Mouse (Mus musculus) cerebellum, postnatal 10 days (tissue): ENCODE results near the gene Cela3a.
"Not testable (repeated sequence)": the region's sequence is repeated elsewhere in the genome, so short reads cannot be mapped to it uniquely, and the experiment has no call there.

Experiments
- DNase-seq, 2 experiments: peaks; one replicate each; pipeline ENCODE4 v3.0.0; 2021; ENCODE audit warnings: mixed read lengths in 2 of 2

The Cela3a gene

DNA sequence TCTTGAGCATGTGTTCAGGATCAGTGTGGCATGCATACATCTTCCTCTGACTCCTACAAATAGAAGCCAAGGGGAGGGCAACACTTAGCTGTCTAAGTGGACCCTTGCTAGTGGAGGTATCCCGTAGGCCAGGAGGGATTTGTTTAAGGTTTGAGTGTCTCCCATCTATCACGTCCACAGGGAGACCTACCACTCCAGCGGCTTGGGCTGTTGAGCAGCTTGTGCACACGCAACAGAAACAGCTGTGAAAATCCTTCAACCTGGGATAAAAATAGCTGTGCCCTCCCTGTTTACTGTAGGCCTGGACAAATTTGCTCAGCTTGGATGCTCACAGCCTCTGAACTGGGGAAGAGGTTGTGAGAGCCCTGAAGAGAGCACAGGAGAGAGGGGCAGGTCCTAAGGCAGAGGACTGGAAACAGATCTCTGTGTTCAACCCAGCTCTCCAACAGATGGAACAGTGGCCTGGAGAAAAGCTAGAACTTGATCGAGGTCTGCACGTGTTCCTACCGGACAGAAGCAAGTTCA is 2.7 kb upstream of the Cela3a start:
- not testable (repeated sequence) for DNase-seq

DNA sequence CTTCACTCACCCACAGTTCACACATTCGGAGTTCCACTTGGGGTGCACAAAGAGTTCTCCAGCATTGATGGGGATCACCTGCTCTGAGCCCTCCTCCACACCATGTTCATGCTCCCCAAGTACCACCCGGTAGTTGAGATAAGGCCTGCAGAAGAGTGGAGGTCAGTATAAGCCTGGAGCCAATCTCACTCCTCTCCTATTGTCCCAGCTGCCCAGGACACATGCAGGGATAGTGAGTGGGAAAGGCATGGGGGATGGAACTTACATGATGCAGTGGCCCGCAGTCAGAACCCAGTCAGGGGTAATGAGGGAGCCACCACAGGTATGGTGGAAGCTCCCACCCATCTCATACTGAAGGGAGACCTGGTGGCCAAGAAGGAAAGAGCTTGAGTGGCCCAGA is 4.0 kb downstream of the Cela3a start:
- no peak for DNase-seq

DNA sequence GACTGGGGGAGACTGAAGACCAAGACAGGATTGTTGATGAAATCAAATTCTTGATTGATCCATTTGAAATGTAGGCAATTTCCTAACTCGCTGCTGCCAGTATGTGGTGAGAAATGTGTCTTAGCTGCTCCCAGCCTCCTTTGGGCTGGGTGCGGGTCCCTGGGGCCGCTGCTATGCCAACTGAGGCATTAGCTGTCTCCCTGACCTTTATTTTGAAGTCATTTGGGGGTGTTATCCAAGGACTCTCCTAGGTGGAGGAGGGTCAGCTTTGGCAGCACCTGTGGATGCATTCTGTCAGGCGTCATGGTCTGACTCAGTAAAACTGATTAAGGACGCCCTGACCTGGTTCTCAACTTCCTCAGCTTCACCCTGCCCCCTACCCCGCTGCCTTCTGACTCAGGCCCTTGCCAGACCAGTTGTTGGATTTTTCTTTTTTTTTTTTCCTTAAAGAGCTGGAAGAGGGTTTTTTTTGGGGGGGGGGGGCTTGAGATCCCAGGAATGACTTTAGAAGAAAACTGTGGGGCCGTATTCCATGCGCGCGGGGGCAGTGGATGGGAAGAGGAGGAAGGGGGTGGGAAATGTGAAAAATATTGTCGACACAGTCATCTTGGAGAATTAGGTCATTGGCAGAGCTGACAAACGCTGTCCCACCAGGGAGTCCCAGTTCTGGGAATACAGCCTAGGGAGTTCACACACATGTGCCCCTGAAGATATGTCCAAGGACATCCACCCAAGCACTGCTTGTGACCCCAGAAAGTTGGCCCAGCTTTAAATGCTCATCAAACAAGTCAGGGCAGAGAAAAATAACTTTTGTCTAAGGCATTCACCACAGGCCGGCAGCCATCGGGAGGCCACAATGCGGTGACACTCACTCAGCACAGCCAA is 12.7 kb downstream of the Cela3a start:
- peak; percentile 62 to 70 for DNase-seq

DNA sequence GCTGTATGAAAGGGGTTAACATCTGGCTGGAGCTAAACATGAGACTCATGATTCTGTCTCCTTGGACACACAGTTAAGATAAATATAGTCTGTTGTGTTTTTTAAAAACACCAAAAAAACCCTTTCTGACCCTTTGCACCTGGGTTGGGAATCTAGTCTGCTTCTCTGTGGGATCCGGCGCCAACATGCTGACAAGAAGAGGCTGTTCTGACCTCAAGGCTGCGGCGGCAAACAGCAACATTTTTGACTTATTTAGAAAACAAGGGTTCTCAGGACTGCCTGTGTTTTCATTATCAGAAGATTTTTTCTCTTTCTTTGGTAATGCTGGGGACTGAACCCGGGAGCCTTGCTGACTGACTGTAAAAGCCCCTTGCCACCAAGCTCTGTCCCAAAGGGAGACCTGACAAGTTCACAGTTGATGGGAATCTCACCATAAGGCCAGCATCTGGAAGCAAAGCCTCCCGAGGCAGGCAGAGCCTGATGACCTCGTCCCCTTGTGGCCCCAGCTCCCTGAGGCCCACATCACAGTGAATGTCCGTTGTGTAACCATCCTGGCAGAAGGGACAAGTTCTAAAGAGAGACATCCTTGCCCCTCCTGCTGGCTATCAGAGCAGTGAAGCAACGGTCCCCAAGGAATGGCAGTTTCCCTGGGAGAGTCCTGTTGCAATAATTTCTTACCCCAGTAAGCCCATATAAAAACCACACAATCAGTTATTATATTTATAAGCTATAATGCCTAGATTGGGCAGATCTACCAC is 16.0 kb downstream of the Cela3a start:
- no peak for DNase-seq

DNA sequence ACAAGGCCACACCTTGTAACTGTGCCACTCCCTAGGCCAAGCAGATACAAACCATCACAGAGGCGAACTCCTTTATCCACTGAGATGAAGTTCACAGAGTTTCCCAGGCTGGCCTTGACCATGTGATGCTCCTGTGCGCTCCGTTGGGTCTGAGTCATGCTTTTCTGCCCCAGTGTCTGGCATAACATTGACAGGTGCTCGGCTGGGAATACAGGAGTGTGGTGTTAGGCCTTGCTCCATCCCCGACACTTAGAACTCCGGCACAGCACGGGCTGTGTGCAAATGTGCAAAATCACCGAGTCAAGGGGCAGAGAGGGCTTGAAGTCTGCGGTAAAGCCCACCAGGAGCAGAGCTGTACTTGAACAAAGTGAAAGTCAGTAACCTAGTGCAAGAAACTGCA is 16.7 kb downstream of the Cela3a start:
- DNase-seq: no peak

DNA sequence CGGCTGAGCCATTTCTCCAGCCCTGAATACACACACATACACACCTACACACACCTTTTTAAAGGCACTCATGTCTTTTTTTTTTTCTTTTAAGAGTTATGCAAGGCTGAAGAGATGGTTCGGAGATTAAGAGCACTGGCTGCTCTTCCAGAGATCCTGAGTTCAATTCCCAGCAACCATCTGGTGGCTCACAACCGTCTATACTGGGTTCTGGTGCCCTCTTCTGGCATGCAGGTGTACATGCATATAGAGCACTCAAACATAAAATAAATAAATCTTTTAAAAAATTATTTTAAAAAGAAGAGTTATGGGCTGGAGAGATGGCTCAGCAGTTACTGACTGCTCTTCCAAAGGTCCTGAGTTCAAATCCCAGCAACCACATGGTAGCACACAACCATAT is 18.3 kb downstream of the Cela3a start:
- DNase-seq: no peak

DNA sequence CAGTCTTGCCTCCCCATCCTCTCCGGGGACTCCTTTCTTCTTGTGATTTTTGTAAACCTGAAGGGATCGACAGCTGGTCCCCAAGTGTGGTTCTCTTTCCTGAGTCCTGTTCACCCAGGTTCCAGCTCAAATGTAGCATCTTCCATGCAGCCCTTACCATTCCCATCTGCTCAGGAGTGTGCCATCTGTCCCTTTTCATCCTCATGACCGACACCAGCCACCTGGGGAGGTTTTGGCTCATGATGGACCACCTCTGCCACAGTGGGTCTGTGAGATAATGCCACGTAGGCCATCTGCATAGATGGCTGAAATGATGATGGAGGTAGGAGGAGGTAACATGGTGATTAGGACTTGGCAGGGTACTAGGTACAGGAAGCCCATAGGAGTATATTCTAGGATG is 19.4 kb downstream of the Cela3a start:
- peak; percentile 57 to 75 for DNase-seq

DNA sequence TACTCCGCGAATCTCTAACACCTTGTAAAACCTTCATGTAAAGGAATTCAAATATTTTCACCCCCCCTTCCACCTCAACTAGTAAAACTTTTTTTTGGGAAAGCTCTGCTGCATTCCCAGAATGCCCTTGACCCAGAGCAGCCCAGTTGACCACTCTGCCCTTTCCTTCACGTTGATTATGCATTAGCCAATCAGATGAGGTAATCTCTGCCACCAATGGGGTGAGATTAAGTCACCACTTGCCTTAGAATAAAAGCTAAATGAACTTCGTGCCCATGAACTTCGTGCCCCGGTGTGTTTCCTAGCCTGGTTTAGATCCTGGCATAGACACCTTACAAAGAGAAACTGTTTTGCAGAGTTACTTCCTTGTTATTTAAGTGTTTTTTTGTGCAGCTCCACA is 20.6 kb downstream of the Cela3a start:
- peak; percentile 30 to 50 for DNase-seq

DNA sequence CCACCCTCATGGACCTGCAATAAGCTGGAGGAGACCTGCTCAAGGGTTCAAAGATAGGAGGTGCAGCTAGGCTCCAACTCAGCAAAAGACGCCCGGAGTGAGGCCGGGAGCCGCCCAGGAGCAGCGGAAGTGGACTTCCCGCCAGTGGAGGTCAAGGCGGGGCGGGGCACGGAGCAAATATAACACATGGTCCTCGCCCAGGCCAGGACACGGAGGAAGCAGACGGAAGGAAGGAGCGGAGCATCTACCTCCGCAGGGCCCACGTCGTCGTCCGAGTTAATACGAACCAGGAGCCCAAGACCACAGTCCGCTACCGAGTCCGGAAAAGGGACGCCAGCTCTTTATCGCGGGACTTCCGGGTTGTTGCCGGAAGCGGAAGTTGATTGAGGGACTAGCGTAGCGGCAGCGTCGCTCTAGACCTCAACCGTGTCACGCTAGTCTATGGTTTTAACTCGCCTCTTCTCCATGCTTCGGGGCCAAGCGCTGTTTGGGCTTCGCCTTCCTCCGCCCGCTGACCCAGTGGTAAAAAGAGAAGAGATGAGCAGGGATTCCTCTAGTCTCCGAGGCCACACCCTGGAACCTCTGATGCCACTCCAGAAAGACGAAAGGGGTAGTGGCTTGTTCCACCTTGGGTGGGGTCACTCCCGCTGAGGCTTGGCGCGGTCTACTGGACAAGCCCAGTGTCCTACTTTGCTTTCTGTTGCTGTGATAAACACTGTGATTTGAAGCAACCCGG is 21.4 kb downstream of the Cela3a start:
- DNase-seq: peak; percentile 89 to 90

DNA sequence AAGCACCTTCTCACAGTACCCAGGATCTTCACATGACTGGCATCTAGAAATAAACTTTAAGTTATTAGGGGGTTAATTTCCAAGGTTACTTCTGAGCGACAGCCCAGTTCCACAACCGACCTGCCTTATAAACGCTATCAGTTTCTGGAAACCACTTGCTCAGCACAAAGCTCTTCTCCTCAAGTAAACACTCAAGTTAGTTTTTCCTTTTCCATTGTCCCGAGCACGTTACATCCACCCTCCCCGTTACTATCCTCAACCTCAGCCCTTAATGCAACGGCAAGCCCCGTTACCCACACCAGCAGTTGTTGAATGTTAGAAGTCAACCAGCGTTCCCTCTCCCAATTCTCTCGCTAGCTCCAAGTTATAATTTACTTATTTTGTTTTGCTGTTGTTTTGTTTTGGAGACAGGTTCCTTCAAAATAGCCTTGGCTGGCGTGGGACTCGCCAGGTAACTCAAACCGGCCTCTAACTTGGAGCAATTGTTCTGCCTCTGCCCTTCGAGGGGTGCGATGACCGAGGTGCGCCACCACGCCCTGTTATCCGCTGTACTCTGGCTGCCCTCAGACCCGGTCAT is 22.0 kb downstream of the Cela3a start:
- DNase-seq: no peak

DNA sequence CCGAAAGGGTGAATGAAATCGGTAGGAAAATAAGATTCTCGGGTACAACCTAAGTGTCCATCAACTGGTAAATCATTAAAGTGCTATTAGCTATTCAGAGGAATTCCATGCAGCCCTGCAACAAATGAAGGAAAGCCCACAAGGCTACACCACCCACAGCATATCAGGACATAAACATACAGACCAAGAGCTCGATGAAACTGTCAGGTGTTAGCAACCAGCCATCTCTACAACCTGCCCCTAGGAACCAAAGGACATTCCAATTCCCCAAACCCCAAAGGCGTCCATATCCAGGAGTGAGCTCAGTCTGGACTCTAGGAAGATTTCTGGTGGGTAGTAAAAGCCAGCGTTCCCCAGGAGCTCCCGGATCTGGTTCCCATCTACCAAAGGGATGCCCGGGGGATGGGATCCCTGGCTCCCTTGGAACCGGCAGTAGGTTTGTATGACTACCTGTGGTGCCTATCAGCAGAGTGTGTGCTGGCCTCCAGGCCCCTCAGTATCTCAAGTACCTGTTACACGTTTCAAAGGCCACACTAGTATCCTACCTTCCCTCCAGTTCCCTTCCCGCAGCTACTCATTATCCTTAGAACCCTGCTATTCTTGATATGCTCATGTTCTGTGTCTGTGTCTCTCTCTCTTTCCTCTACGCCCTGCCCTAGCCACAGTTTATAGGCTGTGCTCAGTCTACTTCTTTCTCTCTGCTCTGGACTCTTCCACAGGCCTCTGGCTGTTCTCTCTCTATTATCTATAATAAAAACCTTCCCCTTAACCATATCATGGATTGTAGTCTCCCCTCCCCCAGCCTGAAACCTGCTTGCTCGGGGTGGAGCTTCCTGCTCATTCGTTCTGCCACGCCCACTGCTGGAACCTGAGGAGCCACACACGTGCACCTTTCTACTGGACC is 28.6 kb downstream of the Cela3a start:
- no peak for DNase-seq

DNA sequence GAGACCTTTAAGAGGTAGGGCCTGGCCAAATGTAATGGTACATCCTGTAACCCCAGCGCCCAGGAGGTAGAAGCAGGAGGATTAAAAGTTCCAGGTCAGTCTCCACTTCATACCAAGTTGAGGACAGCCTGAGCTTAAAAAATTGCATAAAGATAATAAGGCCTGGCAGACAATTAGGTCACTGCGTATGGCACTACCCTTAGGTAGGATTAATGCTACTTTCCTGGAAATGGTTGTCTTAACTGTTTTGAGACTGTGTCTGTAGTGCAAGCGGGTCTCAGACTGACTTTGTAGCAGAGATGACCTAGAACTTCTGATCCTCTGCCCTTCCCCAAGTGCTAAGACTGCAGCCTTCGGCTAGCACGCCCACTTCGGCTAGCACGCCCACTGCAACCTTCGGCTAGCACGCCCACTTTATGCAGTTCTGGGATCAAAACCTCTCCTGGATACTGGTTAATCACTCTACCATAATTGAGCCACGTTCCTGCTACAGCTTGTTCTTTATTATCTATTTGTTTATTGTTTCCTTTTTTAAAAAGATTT is 29.8 kb downstream of the Cela3a start:
- no peak for DNase-seq

DNA sequence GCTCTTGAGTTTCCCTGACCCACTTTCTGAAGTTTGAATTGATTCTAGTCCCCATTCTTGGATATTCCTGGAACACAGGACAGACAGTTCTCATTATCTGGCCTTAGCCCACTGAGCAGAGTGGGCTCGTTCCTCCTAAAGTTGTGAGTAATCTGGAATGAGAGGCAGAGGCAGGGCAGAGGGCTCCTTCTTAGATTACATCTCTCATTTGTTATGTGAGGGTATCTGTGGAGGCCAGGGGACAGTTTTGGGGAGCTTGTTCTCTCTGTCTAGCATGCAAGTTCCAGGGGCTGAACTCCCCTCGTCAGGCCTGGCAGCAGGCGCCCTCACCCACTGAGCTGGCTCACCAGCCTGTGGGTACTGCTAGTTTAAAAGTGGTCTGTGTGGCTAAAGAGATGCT is 30.5 kb downstream of the Cela3a start:
- no peak for DNase-seq

DNA sequence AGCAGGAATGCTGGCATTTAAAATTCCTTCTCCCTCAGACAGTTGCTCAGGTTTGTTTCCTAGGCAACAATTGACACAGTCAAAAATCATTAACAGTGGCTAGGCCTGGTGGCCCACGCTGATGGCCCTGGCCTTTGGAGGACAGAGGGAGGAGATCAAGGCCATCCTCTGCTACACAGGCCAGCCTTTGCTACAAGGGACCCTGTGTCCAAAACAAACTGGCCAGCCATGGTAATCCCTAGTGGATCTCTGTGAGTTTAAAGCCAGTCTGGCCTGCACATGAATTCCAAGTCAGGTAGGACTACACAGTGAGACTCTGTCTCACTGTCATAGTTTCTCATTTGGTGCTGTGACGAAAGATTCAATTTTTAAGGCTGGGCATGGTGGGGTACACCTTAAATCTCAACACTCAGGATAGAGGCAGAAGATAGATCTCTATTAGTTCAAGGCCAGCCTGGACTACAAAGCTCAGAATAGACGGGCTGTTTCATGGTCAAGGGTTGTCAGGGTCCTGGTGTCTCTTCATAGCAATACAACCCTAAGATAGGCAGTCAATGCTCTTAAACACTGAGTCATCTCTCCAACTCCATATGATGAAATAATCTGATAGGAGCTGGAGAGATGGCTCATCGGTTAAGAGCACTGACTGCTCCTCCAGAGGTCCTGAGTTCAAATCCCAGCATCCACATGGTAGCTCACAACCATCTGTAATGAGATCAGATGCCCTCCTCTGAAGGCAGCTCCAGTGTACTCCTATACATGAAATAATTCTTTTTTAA is 31.9 kb downstream of the Cela3a start:
- DNase-seq: no peak

DNA sequence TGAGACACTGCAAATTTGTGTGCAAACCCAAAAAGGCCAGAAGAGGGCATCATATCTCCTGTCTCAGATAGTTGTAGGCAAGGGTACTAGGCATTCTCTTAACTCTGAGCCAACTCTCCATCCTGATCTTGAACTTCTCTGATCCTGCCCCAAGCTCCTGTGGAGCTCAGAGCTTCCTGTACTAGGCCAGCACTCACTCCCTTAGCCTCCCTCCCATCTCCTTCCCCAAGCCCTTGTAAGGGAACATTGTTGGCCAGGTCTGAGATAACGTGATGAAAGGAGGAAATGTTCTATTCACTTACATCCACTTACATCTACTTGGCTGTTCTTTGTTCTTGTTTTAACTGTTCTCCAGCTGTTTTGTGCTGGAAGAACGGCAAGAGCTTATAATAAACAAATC is 32.8 kb downstream of the Cela3a start:
- no peak for DNase-seq

DNA sequence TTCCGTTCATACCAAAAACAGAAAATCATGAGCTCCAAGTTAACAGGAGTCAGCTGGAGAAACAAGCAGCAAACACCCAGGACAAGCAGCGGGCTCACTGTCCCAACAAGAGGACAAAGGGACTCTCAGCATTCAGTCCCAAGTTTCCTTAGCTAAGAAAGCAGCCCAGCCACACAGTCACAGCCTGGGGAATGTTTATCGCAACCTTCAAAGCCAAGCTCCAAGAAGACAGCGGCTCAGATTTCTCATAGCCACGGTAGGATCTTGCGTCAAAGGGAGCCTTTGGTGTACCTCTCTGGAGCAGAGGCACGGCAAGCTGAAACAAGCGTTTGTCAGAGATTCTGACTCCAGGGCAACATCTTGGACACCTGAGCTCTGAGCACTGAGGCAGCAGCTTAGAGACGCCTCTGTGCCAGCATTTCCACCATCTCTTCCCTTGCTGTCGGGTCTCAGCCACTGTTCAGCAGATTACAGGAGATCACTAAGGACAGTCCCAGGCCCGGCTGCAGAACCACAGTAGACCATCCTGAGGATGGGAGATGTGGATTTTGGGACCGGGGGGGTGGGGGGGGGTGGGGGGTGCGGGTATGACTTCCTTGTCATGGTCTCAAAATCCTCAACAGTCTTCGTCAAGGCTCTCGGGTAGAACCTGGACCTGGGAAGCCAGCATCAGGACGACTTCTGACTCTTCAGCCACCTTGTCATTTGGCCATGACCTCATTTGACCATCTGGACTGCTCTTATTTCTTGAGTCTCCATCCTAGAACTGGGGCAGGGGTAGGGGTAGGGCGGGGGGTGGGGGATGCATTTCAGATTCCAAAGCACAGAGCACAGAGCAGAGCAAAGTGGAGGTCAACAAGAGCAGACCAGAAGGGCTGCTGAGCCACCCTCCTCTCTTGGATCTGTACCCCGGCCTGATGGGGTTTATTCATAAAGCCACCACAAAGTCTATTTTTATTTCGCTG is 34.0 kb downstream of the Cela3a start:
- DNase-seq: no peak

DNA sequence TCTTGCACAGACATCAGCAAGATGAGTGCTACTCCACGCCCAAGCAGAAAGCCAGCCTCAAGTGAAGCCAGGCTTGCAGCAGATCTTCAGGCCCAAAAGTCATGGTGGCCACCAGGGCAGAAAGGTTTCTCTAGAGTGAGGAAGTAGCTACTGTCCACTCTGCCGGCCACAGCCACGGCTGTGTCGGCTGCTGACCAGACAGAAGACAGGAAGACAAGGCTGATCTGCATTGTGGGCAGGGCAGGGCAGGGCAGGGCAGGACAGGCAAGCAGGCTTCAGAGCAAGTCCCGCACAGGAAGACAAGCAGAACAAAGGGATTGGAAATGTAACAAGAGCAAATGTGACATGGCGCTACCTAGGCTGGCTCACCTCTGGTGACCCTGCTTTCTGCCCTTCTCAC is 35.9 kb downstream of the Cela3a start:
- no peak for DNase-seq

DNA sequence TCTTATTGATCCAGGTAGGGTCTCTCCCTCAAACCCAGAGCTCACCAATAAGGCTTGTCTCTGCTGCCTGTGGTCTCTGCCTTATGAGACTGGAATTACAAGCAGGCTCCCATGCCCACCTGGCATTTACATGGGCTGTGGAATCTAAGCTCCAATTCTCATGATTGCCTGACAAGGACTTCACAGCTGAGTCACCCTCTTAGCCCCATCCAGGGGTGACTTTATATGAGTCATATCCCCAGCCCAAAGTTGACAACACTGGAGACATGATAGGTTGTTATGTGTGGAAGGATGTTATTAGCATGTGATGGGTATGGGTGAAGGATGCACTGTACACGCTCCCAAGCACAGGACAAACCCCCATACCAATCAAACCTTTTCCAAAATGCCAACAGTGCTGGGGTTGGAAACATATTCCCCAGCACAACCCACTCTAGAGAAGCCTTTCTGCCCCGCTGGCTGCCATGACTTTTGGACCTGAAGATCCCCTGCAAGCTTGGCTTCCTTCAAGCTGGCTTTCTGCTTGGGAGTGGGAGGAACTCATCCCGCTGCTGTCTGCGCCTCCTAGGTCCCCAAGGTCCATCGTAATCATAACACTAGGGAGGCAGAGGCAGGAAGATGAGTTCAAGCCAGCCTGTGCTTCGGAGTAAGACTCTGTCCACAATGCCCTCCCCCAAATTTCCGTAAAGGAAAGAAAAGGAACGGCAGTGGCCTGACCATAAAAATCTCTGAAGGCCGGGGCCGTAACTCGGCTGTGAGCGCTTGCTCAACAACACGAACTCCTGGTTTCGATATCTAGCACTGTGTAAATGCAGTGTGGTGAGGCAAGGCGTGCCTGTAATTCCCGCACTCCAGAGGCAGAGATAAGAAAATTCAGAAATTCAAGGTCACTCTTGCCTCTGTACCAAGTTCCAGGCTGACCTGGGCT is 37.7 kb downstream of the Cela3a start:
- DNase-seq: no peak
